Mouse (Mus musculus) liver, embryonic 14.5 days (tissue): ENCODE data around the gene Rbbp6.

Source experiments
- CTCF ChIP-seq: IDR thresholded peaks from 2 replicates; pipeline ENCODE4 v1.5.1; 2016; ENCODE audit warnings: antibody characterized with exemption, low read depth, control low read depth
- EP300 ChIP-seq: IDR thresholded peaks from 2 replicates; pipeline ENCODE4 v1.6.1; 2016; ENCODE audit warnings: antibody characterized with exemption, low read depth

- TF ChIP-seq EP300 (no peak), CTCF (peak; percentile 59)
Observed at GRCm38 (mm10) chr7:123039302-123039701, 73.8 kb downstream of the Rbbp6 start.
